Mouse (Mus musculus) right cerebral cortex, postnatal 14 days (tissue): ENCODE results near the gene Map2k2.

Experiments
- DNase-seq: peaks from one replicate; pipeline ENCODE4 v3.0.0; 2022

Map2k2 gene

DNA sequence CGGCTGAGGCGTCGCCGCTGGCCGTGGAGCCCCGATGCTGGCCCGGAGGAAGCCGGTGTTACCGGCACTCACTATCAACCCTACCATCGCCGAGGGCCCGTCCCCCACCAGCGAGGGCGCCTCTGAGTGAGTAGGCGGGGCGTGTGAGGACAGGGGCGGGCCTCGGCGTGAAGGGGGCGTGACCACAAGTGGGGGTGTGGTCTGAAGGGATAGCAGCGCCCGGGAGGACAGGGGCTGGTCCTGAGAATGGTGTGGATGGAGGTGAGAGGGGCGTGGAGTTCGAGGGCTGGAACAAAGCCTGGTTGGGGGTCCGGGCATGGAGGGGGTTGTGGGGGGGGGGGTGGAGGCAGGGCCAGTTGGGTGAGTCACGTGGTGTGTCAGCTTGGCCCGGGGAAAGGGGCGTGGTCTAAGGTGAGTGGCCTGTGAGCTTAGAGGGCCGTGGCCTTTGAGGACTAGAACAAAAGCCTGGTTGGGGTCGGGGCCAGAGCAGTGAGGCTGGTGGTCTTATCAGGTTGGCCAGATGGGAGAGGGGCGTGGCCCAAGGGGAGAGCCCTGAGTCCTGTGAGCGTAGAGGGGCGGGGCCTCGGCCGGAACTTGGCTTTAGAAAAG lies 502 bp downstream of the Map2k2 start:
- peak; percentile 84 for DNase-seq

DNA sequence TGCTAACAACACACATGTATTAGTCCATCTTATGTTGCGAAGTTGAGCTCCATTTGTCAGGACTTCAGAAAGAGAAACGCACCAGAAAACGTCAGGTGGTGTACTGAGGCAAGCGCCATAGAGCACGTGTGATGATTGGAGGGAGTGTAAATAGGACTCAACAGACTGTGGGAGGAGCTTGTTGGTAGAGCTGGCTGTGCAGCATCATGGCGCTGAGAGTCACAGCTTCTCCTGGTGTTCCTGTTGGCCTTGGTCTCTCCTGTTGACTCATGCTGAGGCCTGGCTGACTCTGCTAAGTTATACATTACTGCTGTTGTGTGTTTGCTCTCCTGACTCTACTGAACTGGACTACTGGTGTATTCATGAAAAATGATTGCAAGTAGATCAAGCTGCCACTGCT lies 7.2 kb downstream of the Map2k2 start:
- no peak for DNase-seq

- DNase-seq: no peak
These were observed 13.9 kb downstream of the Map2k2 start for GRCm38 (mm10) chr10:81119625-81120024.

- DNase-seq: no peak
These were observed 14.9 kb downstream of the Map2k2 start for GRCm38 (mm10) chr10:81120650-81121049.

DNA sequence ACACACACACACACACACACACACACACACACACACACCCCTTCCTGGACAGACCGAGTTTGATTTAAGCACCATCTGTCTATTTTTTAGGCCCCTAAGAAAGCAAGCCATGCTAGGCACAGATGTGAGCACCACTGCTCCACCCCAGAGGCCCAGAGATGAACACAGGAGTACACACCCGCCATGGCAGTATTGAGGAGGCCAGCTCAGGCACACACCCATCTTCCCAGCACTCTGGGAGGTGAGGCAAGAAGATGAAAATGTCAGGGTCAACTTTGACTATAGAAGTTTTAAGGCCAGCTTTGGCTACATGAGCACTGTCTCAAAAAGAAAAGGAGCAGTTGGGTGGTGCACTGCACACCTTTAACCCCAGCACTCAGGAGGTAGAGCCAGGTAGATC lies 17.2 kb downstream of the Map2k2 start:
- DNase-seq: no peak

DNA sequence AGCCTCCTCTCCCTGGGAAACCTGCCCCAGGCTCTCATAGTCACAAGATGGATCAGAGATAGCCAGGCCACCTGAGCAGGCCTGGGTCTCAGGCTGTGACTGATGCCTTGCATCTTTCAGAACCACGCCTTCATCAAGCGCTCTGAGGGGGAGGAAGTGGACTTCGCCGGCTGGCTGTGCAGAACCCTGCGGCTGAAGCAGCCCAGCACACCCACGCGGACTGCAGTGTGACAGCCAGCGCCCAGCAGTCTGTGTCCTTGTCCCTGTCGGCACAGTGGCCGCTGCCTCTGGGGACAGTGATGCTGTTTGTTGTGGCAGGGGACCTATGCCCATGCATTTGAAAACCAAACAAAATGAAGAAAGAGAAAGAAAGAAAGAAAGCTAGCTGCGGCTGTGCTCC lies 17.8 kb downstream of the Map2k2 start:
- DNase-seq: no peak

- peak; percentile 56 for DNase-seq
These were observed 28.5 kb downstream of the Map2k2 start for GRCm38 (mm10) chr10:81134181-81134587.

- no peak for DNase-seq
These were observed 29.4 kb downstream of the Map2k2 start, which contains the start of gene Zbtb7a for GRCm38 (mm10) chr10:81134966-81135681. Gene Zbtb7a (plus strand): TSS chr10:81135220.

DNA sequence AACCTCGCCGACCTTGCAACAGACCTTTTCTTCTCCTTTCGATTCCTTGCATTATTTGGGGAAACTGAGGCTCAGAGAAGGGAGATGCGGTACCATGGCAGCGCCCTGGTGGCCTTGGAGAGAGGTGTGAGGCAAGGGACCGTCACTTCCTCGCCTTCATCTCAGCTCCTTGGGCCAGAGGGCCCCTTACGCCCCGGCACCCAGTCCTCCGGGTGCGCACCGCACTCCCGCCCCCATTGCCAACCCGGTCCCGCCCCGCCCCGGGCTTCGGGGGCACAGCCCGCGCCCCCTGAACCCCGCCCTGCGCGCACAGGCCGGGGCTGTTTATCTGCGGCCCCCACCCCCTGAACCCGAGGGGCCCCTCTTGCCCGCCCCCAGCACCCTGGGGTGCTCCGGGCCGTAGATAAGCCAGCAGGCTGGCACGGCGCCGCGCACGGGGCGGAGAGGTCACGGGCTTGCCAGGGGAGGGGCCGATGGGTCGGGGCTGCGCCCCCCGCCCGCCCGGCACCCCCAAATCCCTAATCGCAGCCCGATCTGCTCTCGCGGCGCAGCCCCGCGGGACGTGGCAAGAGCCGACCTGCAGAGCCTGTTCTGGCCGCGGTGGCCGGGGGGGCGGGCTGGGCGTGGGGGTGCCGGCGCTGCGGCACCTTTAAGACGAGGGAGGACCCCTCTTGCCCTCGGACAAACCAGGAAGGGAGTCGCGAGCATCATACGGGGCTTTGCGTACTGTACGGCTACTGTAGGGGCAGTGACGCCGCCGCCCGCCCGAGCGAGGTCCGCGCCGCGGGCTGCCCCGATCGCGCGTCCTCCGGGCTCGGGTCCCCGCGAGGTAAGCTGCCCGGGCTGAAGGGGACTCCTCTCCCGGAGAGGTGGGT lies 30.4 kb downstream of the Map2k2 start:
- peak; percentile 71 for DNase-seq

GRCm38 (mm10) chr10:81136706-81137231 lies 31.1 kb downstream of the Map2k2 start:
- peak; percentile 87 for DNase-seq

- DNase-seq: peak; percentile 100
These were observed 31.8 kb downstream of the Map2k2 start for GRCm38 (mm10) chr10:81137252-81138130.

GRCm38 (mm10) chr10:81138131-81138782 lies 32.5 kb downstream of the Map2k2 start:
- no peak for DNase-seq

DNA sequence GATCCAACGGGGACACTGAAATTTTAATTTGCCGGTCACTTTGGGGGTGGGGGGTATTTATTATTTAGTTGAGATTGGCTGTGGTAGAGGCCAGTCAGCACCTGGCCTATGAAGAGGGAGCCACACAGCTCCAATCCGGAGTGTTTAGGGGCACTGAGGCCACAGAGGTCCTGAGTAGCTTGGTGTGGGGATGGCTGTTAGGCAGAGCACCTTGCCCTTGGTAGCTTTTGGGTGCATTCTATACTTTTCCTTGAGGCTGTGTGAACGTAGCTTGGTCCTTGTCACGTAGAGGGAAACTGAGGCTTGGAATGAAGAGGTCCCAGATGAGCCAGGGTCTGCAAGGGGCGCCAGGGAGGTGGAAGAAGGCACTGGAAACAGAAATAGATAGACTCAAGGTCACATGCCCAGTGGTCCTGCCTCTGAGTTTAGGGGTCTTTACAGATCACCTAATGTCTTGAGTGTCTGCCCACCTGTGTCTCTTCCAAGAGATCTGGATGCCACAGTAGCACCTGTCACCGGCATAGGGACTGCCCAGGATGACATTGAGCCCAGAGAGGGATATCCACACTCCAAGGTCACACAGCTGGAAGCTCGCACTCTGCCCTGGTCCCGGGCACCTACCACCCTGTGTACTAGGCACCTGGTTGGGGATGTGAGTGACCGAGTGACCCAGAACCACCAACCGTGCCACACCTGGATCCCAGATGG lies 33.3 kb downstream of the Map2k2 start:
- DNase-seq: no peak

GRCm38 (mm10) chr10:81139529-81139846 lies 33.8 kb downstream of the Map2k2 start:
- no peak for DNase-seq

DNA sequence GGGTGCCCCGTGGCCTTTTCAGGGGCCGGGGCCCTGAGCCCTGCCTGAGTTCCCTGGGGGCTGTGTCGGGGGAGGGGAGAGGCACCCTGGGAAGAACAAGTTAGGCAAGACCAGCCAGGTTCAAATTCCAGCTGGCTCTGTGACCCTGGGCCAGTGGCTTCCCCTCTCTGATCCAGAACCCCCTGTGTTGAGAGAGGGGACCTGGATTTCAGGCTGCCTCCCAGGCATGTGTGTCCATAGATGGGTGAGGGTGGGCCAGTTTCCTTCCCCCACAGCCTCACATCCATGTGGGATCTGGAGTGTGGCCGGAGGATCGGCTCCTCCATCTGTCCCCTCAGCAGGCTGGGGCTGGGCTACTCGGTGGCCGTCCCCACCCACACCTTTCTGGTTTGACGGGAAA lies 34.3 kb downstream of the Map2k2 start:
- DNase-seq: no peak

- no peak for DNase-seq
These were observed 35.2 kb downstream of the Map2k2 start for GRCm38 (mm10) chr10:81140717-81141454.

DNA sequence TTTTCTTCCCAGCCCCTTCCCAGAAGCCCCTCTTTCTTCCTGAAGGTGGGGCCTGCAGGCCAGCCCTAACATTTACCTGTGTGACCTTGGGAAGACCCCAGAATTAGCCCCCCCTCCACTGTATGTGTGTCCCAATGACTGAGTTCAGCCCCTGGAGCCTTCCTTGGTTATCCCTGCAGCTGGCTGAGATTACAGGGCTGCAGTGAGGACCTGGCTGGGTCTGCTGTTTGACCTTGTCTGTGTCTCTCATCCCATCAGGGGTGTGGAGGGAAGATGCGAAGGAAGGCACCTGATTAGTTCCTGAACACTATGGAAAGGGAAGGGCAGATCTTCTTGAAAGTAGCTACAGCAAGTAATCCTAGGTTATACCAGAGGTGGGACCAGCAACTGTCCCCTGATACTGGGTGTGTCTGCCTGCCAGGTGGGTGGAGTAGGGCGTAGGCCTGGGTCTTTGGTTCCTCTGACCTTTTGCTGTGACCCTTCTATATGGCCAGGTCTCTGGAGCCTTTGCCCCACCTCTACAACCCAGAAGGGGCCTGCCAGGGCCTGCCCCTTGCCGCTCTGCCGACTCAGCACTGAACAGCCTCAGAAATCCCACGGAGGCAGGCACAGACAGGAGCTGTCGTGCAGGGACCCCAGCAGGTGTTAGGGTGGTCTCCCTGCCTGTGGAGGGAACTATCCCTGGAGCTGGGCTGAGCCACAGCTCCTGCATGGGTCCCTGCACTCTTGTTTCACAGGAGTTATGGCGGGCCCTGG lies 35.9 kb downstream of the Map2k2 start:
- no peak for DNase-seq

- DNase-seq: no peak
These were observed 36.9 kb downstream of the Map2k2 start for GRCm38 (mm10) chr10:81142551-81142981.

DNA sequence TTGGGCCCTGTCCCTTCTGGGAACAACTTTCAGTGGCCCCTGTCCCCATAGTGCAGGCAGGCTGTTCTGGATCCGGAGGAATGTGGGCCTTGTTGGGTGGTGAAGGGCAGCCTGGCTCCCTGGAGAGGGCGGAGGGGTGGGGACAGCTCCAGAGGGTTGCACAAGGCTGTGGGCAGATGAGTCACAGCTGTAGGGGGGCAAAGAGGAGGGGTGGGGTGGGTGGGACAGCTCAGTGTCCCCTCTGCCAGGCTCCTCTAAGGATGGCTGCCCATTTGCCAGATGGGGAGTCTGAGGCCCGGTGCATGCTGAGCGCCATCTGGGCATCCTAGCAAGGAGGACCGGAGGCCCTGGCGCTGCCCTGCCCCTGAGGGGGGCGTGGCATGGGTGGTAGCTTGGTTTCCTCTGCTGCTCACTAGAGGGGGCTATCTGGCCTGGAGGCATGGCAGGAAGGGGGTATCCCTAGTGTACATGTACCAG lies 37.5 kb downstream of the Map2k2 start:
- no peak for DNase-seq
